In the genomic region with DNA sequence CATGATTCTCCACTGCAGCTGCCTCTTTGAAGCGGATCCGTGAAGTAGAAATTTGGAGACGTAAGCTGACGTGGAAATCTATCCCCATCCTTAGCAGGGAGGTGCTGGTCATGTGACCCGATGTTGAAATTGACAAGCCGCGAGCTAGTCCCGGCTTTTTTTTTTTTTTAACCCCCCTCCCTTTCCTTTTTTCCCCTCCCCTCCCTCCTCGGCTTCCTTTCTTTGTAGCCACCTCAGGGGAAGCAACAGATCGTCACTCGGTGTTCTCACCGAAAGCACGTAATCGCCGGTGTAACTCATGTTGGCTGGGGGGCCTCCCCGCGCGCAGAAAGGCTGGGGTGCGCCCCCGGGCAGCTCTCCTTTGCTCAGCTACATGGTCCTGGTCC, we compare ENCODE assay signal across 13 mouse cellular contexts. TPM values are rescaled to one million over a fixed set of nuclear protein-coding genes. Genes with fewer than 3 reads are reported as not detected.
DNase-seq lines count a peak whose midpoint lies in the region; ATAC-seq and TF ChIP-seq lines count a peak whose summit lies in the region.
"Had no signal": no experiment of that assay in that cellular context is flagged by ENCODE, and none has a peak within 500 bp of the region (broad histone marks: within the 10 kb centered on the region; RNA-seq: fewer than 3 reads in every experiment).

A gene (minus strand): TSS at position 54 of the 386 bp plus-strand sequence.

- H3K4me1 ChIP-seq in embryonic facial prominence, embryonic 14.5 days (ENCODE audit: control insufficient read depth, insufficient read depth, low read length): no peaks in the 10 kb centered on the region
- peaks cover 15% of the 10 kb centered on the region for H3K4me1 ChIP-seq in embryonic facial prominence, embryonic 10.5 days
- no peaks in the 10 kb centered on the region for H3K4me1 ChIP-seq in lung, embryonic 14.5 days (ENCODE audit: insufficient read depth)
- peaks cover 42% of the 10 kb centered on the region for H3K4me1 ChIP-seq in kidney, embryonic 16.5 days (ENCODE audit: insufficient read depth, low read length)
- H3K4me1 ChIP-seq in neural tube, embryonic 15.5 days: 0 out of 2 replicates have a peak, but pooled peaks cover 11% of the 10 kb centered on the region
- no peaks in the 10 kb centered on the region for H3K4me1 ChIP-seq in hindbrain, embryonic 14.5 days (replicated peaks; ENCODE audit: control insufficient read depth, insufficient read depth, low read length)

- H3K27me3 ChIP-seq in embryonic facial prominence, embryonic 14.5 days (replicated peaks; ENCODE audit: control insufficient read depth, insufficient read depth, low read length): peaks cover 99% of the 10 kb centered on the region
- H3K27me3 ChIP-seq in embryonic facial prominence, embryonic 10.5 days (replicated peaks; ENCODE audit: low read depth, poor library complexity, severe bottlenecking): peaks cover 100% of the 10 kb centered on the region
- peaks cover 99% of the 10 kb centered on the region for H3K27me3 ChIP-seq in lung, embryonic 14.5 days (ENCODE audit: insufficient read depth, low read length)
- H3K27me3 ChIP-seq in kidney, embryonic 16.5 days (ENCODE audit: insufficient read depth, low read length): 0 out of 2 replicates have a peak, but pooled peaks cover 9% of the 10 kb centered on the region
- peaks cover 80% of the 10 kb centered on the region for H3K27me3 ChIP-seq in neural tube, embryonic 15.5 days (replicated peaks)
- H3K27me3 ChIP-seq in hindbrain, embryonic 14.5 days (ENCODE audit: control insufficient read depth, insufficient read depth, low read length): peaks cover 100% of the 10 kb centered on the region

- H3K9me3 ChIP-seq in embryonic facial prominence, embryonic 14.5 days (ENCODE audit: control insufficient read depth, low read length): no peaks in the 10 kb centered on the region
- no peaks in the 10 kb centered on the region for H3K9me3 ChIP-seq in embryonic facial prominence, embryonic 10.5 days
- no peaks in the 10 kb centered on the region for H3K9me3 ChIP-seq in lung, embryonic 14.5 days (ENCODE audit: low read depth, low read length)
- H3K9me3 ChIP-seq in kidney, embryonic 16.5 days (ENCODE audit: low read length): no peaks in the 10 kb centered on the region
- H3K9me3 ChIP-seq in neural tube, embryonic 15.5 days (replicated peaks): no peaks in the 10 kb centered on the region
- no peaks in the 10 kb centered on the region for H3K9me3 ChIP-seq in hindbrain, embryonic 14.5 days (ENCODE audit: control insufficient read depth, low read length)
- H3K9me3 ChIP-seq: hindbrain, embryonic 13.5 days had no signal

- TF ChIP-seq CTCF in lung, embryonic 14.5 days (IDR thresholded peaks at IDR 0.05; ENCODE audit: low read depth): no peak

- peak within 1 kb of the TSS; percentile 5; the same call in 1 of the 2 replicates for H3K4me3 ChIP-seq in embryonic facial prominence, embryonic 14.5 days (ENCODE audit: low read depth, low read length)
- no peak within 1 kb of the TSS for H3K4me3 ChIP-seq in embryonic facial prominence, embryonic 10.5 days
- peak within 1 kb of the TSS; percentile 17; the same call in 1 of the 2 replicates for H3K4me3 ChIP-seq in lung, embryonic 14.5 days (ENCODE audit: low read depth, low read length)
- peak within 1 kb of the TSS; percentile 80 for H3K4me3 ChIP-seq in kidney, embryonic 16.5 days (ENCODE audit: low read length)
- peak within 1 kb of the TSS; percentile 40 for H3K4me3 ChIP-seq in neural tube, embryonic 15.5 days (replicated peaks)
- no peak within 1 kb of the TSS for H3K4me3 ChIP-seq in hindbrain, embryonic 14.5 days (replicated peaks; ENCODE audit: low read length)
- H3K4me3 ChIP-seq: erythroblast, embryonic 14.5 days; hindbrain, embryonic 13.5 days had no signal

- 0 out of 2 replicates have a peak within 1 kb of the TSS, but pooled peaks have one; percentile 6 for H3K4me2 ChIP-seq in embryonic facial prominence, embryonic 14.5 days (ENCODE audit: low read depth, low read length)
- H3K4me2 ChIP-seq in lung, embryonic 14.5 days: peak within 1 kb of the TSS; percentile 20; the same call in 1 of the 2 replicates
- H3K4me2 ChIP-seq in kidney, embryonic 16.5 days (replicated peaks; ENCODE audit: low read depth, low read length): peak within 1 kb of the TSS; percentile 78
- peak within 1 kb of the TSS; percentile 50 for H3K4me2 ChIP-seq in neural tube, embryonic 15.5 days
- no peak within 1 kb of the TSS for H3K4me2 ChIP-seq in hindbrain, embryonic 14.5 days (replicated peaks)
- H3K4me2 ChIP-seq: hindbrain, embryonic 13.5 days had no signal

- DNase-seq in embryonic facial prominence, embryonic 14.5 days (ENCODE audit: low spot score): no peak
- no peak for DNase-seq in embryonic facial prominence, embryonic 10.5 days (ENCODE audit: low spot score)
- DNase-seq in lung, embryonic 14.5 days: no peak
- DNase-seq in lung, adult 18-20 months: no peak
- no peak for DNase-seq in hindbrain, embryonic 14.5 days (ENCODE audit: low spot score)
- DNase-seq in MN1 (ENCODE audit: low spot score): no peak
- DNase-seq: cerebellum, adult 11 months; spleen, adult 18-20 months had no signal

- ATAC-seq in embryonic facial prominence, embryonic 14.5 days (ENCODE audit: low read depth): no peak
- no peak for ATAC-seq in lung, embryonic 14.5 days (ENCODE audit: insufficient read depth)
- peak; percentile 44; the same call in 1 of the 2 replicates for ATAC-seq in kidney, embryonic 16.5 days (ENCODE audit: low FRiP score, low TSS enrichment)
- ATAC-seq in neural tube, embryonic 15.5 days (ENCODE audit: low FRiP score): no peak
- ATAC-seq in hindbrain, embryonic 14.5 days (ENCODE audit: low FRiP score): no peak

- under 1% methylated on average over 20 of the region's 20 CpGs for WGBS in embryonic facial prominence, embryonic 14.5 days
- under 1% methylated on average over 20 of the region's 20 CpGs for WGBS in embryonic facial prominence, embryonic 10.5 days
- under 1% methylated on average over 20 of the region's 20 CpGs for whole genome bisulfite sequencing in lung, embryonic 14.5 days
- WGBS in kidney, embryonic 16.5 days: 0% methylated on average over 20 of the region's 20 CpGs
- 1% methylated on average over 20 of the region's 20 CpGs for WGBS in neural tube, embryonic 15.5 days
- WGBS in hindbrain, embryonic 14.5 days: under 1% methylated on average over 20 of the region's 20 CpGs

- no peak within 1 kb of the TSS for H3K27ac ChIP-seq in embryonic facial prominence, embryonic 14.5 days (replicated peaks; ENCODE audit: low read depth, low read length)
- no peak within 1 kb of the TSS for H3K27ac ChIP-seq in embryonic facial prominence, embryonic 10.5 days (replicated peaks)
- no peak within 1 kb of the TSS for H3K27ac ChIP-seq in lung, embryonic 14.5 days (ENCODE audit: low read depth)
- H3K27ac ChIP-seq in kidney, embryonic 16.5 days (ENCODE audit: low read length): peak within 1 kb of the TSS; percentile 96
- H3K27ac ChIP-seq in neural tube, embryonic 15.5 days (replicated peaks): peak within 1 kb of the TSS; percentile 76
- H3K27ac ChIP-seq in hindbrain, embryonic 14.5 days: no peak within 1 kb of the TSS
- H3K27ac ChIP-seq: hindbrain, embryonic 13.5 days; liver, embryonic 14.5 days had no signal

- no peak within 1 kb of the TSS for H3K9ac ChIP-seq in embryonic facial prominence, embryonic 14.5 days (ENCODE audit: low read depth, low read length)
- no peak within 1 kb of the TSS for H3K9ac ChIP-seq in lung, embryonic 14.5 days
- peak within 1 kb of the TSS; percentile 98 for H3K9ac ChIP-seq in kidney, embryonic 16.5 days (replicated peaks; ENCODE audit: low read length)
- H3K9ac ChIP-seq in neural tube, embryonic 15.5 days (replicated peaks): peak within 1 kb of the TSS; percentile 46
- no peak within 1 kb of the TSS for H3K9ac ChIP-seq in hindbrain, embryonic 14.5 days
- H3K9ac ChIP-seq: hindbrain, embryonic 13.5 days; liver, embryonic 14.5 days had no signal

- no peaks in the 10 kb centered on the region for H3K36me3 ChIP-seq in embryonic facial prominence, embryonic 14.5 days (ENCODE audit: control insufficient read depth, insufficient read depth, low read length)
- H3K36me3 ChIP-seq in embryonic facial prominence, embryonic 10.5 days (replicated peaks): no peaks in the 10 kb centered on the region
- no peaks in the 10 kb centered on the region for H3K36me3 ChIP-seq in lung, embryonic 14.5 days (ENCODE audit: insufficient read depth)
- peaks cover 3% of the 10 kb centered on the region; the same call in 1 of the 2 replicates for H3K36me3 ChIP-seq in kidney, embryonic 16.5 days (ENCODE audit: insufficient read depth, low read length)
- no peaks in the 10 kb centered on the region for H3K36me3 ChIP-seq in neural tube, embryonic 15.5 days
- H3K36me3 ChIP-seq in hindbrain, embryonic 14.5 days (replicated peaks; ENCODE audit: control insufficient read depth, insufficient read depth): no peaks in the 10 kb centered on the region
- H3K36me3 ChIP-seq: hindbrain, embryonic 13.5 days had no signal

RNA-seq across cellular contexts. Expression of the gene that starts here (rescaled TPM):
- polyA plus RNA-seq in embryonic facial prominence, embryonic 14.5 days (2014; fragmentation: Nextera tagmentation; extraction: Ambion mirVana): 0.13 TPM in 1 of 2 replicates, not detected in the other
- not detected in 2 replicates for polyA plus RNA-seq in embryonic facial prominence, embryonic 10.5 days (2016; fragmentation: Nextera tagmentation; extraction: Ambion mirVana)
- polyA plus RNA-seq in lung, embryonic 14.5 days (2014; fragmentation: Nextera tagmentation; extraction: Ambion mirVana): not detected in 2 replicates
- 27.9 and 31.8 TPM in 2 replicates for polyA plus RNA-seq in kidney, embryonic 16.5 days (2015; fragmentation: Nextera tagmentation; extraction: Ambion mirVana)
- 4.3 and 9.6 TPM in 2 replicates for polyA plus RNA-seq in neural tube, embryonic 15.5 days (2015; fragmentation: Nextera tagmentation; extraction: Ambion mirVana)
- not detected in 2 replicates for polyA plus RNA-seq in hindbrain, embryonic 14.5 days (2014; fragmentation: Nextera tagmentation; extraction: Ambion mirVana)
- polyA plus RNA-seq: erythroblast, embryonic 14.5 days; hindbrain, embryonic 13.5 days; liver, embryonic 14.5 days had no signal

Comparison
In these comparisons a context has a peak if more than half of its experiments do, and no peak if none do; other contexts are left out.
1. H3K4me3 ChIP-seq: peak in embryonic facial prominence, embryonic 14.5 days (single experiment), lung, embryonic 14.5 days (single experiment), kidney, embryonic 16.5 days (single experiment) and neural tube, embryonic 15.5 days (single experiment); none in embryonic facial prominence, embryonic 10.5 days (single experiment) and hindbrain, embryonic 14.5 days (single experiment).
2. H3K27ac ChIP-seq: peak in kidney, embryonic 16.5 days (single experiment) and neural tube, embryonic 15.5 days (single experiment); none in embryonic facial prominence, embryonic 14.5 days (single experiment), embryonic facial prominence, embryonic 10.5 days (single experiment), lung, embryonic 14.5 days (single experiment) and hindbrain, embryonic 14.5 days (single experiment).
3. H3K9ac ChIP-seq: peak in kidney, embryonic 16.5 days (single experiment) and neural tube, embryonic 15.5 days (single experiment); none in embryonic facial prominence, embryonic 14.5 days (single experiment), lung, embryonic 14.5 days (single experiment) and hindbrain, embryonic 14.5 days (single experiment).